Mouse (Mus musculus): Measurements from ENCODE around the gene Phc2. TPM values are rescaled to one million over a fixed set of nuclear protein-coding genes. Genes with fewer than 3 reads are reported as not detected.

Gene Phc2
- total and polyA plus RNA-seq, 3 experiments, result 34.3 to 46.3 (median 39.7) TPM

DNA sequence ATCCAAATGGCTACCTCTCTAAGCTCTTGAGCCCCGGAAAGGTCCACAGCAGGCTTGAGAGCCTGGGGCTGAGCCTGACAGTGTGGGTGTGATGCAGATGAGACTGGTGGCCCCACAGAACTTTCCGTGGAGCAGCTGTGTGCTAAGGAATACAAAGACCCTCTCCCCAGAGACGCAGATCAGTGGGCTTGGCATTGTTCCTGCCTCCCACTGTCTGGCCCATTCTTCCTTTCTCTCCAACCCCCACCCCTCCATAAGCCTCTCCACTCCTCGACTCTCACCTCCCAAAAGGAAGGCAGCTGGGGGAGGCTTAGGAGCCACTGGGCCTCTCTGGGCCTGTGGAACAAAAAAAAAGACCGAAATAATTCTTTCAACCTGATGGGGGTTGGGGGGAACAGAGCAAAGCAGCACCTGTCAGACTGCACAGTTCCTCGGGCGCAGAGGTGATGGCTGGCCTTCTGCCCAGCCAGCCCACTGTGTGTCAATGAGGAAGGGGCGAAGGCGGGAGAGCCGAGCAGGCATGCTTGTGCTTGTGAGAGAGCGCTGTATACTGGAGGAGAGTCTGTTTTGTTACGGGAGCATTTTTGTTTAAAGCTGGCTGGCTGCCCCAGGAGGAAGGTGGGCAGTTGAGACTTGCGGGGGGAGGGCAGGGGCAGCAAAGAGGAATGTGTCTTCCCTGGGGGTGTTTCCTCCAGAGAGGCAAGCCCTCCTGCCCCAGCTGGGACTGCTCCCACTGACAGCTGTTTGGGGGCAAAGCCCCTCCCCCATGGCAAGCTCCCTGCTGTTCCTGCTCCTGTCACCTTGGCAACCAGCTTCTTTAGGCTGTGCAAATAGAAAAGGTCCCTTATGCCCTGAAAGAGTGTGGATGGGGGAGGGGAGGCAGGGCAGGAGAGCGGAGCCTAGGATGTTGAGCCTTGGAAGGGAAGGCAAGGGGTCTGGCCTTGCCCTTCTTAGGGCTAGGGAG, 61.0 kb downstream of the Phc2 start:
- H3K36me3 ChIP-seq (ENCODE audit: control insufficient read depth, insufficient read depth, low read length), result no peaks in the 10 kb centered on the region
- H3K4me1 ChIP-seq (ENCODE audit: control insufficient read depth, insufficient read depth, low read length), result no peaks in the 10 kb centered on the region; the same call in 1 of the 2 replicates
- DNase-seq, result no peak
- no peak overlapping the region for H3K4me3 ChIP-seq
- TF ChIP-seq EP300 (IDR thresholded peaks at IDR 0.05; ENCODE audit: insufficient read depth, low read depth, low read length) (no peak), CTCF (IDR thresholded peaks at IDR 0.05) (no peak), POLR2A (IDR thresholded peaks at IDR 0.05; ENCODE audit: insufficient read depth, low read depth, low read length) (no peak)
- no peaks in the 10 kb centered on the region for H3K79me2 ChIP-seq (replicated peaks; ENCODE audit: control insufficient read depth, insufficient read depth, low read length)
- no peaks in the 10 kb centered on the region for H3K27me3 ChIP-seq (ENCODE audit: control insufficient read depth, insufficient read depth, low read length)
- H3K9ac ChIP-seq (ENCODE audit: low read depth, low read length), result no peak overlapping the region
- intact Hi-C loops (cut with DNase I), result loop anchor here (10.0 kb wide), 1 partner anchor 369 kb away; no protein-coding TSS in a partner anchor
- no peak overlapping the region for H3K27ac ChIP-seq
- WGBS, result 62% methylated on average over 14 of the region's 14 CpGs

DNA sequence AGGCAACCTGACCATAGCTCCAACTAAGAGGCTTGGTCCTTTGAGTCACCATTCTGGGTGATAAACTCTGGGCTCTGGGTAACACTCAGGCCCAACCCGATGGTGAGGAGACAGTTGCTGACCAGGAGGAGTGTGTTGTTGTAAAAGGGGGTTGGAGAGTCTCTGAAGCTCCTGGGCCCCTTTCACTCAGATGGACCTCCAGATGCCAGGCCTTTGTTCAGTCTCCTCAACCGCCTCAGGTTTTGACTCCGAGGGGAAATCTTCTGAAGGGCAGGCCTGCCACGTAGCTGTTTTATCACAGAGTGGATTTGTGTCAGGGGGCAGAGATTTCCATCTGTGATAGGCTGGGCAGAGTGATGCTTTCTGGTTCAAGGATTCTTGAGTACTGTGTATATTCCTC, 61.8 kb downstream of the Phc2 start:
- Histone ChIP-seq H3K36me3 (ENCODE audit: control insufficient read depth, insufficient read depth, low read length) (no peaks in the 10 kb centered on the region), H3K27ac (no peak overlapping the region), H3K79me2 (replicated peaks; ENCODE audit: control insufficient read depth, insufficient read depth, low read length) (no peaks in the 10 kb centered on the region), H3K4me1 (ENCODE audit: control insufficient read depth, insufficient read depth, low read length) (no peaks in the 10 kb centered on the region; the same call in 1 of the 2 replicates), H3K9ac (ENCODE audit: low read depth, low read length) (no peak overlapping the region), H3K27me3 (ENCODE audit: control insufficient read depth, insufficient read depth, low read length) (no peaks in the 10 kb centered on the region), H3K4me3 (no peak overlapping the region)
- 80% methylated on average over 4 of the region's 4 CpGs for WGBS
- TF ChIP-seq POLR2A (IDR thresholded peaks at IDR 0.05; ENCODE audit: insufficient read depth, low read depth, low read length), result no peak
- no peak for DNase-seq
- intact Hi-C loops (cut with DNase I), result loop anchor here (10.0 kb wide), 1 partner anchor 369 kb away; no protein-coding TSS in a partner anchor

DNA sequence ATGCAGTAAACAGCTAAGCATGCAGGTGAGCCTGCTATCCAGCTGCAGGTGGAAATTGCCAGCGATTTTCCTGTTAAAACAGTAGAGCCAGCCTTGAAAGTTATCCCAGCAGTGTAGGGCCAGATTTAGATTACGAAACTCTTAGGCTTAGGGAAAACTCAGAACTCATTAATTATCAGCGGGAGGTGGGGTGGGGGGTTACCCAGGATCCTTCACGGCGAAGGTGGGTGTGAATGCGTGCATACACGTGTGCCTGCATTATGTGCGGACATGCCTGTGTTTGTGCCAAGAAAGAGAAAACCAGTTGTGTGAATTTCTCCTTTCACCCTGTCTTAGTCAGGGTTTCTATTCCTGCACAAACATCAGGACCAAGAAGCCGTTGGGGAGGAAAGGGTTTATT, 62.2 kb downstream of the Phc2 start:
- DNase-seq, result no peak
- Histone ChIP-seq H3K4me1 (ENCODE audit: control insufficient read depth, insufficient read depth, low read length) (no peaks in the 10 kb centered on the region), H3K36me3 (ENCODE audit: control insufficient read depth, insufficient read depth, low read length) (no peaks in the 10 kb centered on the region), H3K4me3 (no peak overlapping the region), H3K27me3 (ENCODE audit: control insufficient read depth, insufficient read depth, low read length) (no peaks in the 10 kb centered on the region), H3K27ac (no peak overlapping the region), H3K79me2 (replicated peaks; ENCODE audit: control insufficient read depth, insufficient read depth, low read length) (no peaks in the 10 kb centered on the region), H3K9ac (ENCODE audit: low read depth, low read length) (no peak overlapping the region)
- 84% methylated on average over 9 of the region's 9 CpGs for WGBS
- intact Hi-C loops (cut with DNase I), result loop anchor here (10.0 kb wide), 1 partner anchor 368 kb away; no protein-coding TSS in a partner anchor
- no peak for TF ChIP-seq CTCF (IDR thresholded peaks at IDR 0.05)
- TF ChIP-seq POLR2A (IDR thresholded peaks at IDR 0.05; ENCODE audit: insufficient read depth, low read depth, low read length), result no peak
- TF ChIP-seq EP300 (IDR thresholded peaks at IDR 0.05; ENCODE audit: insufficient read depth, low read depth, low read length), result no peak

DNA sequence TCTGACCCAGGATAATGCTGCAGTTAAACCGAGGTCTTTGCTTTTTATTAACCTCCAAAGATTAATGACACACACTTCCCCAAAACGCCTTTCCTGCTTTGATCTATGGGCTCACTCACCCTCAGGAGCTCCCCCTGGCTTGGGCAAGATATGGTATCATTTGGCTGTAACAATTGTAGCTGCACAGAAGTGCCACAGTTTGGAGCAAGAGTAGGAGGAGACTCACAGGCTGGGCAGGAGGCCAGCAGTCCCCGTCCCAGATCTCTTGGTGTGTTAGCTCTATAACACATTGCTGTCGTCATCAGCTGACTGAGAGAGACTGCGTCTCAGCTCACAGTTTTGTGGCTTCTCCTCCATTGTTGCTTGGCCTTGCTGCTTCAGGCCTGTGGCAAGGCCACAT, 65.6 kb downstream of the Phc2 start:
- intact Hi-C loops (cut with DNase I), result loop anchor here (5.0 kb wide), 1 partner anchor 337 kb away; the partner anchor contains the start of gene Rnf19b
- Histone ChIP-seq H3K27ac (no peak overlapping the region), H3K4me1 (ENCODE audit: control insufficient read depth, insufficient read depth, low read length) (peaks cover 3% of the 10 kb centered on the region; the same call in 1 of the 2 replicates), H3K4me3 (no peak overlapping the region), H3K9ac (ENCODE audit: low read depth, low read length) (no peak overlapping the region), H3K79me2 (replicated peaks; ENCODE audit: control insufficient read depth, insufficient read depth, low read length) (no peaks in the 10 kb centered on the region), H3K36me3 (ENCODE audit: control insufficient read depth, insufficient read depth, low read length) (no peaks in the 10 kb centered on the region), H3K27me3 (ENCODE audit: control insufficient read depth, insufficient read depth, low read length) (no peaks in the 10 kb centered on the region)
- 14% methylated on average over 5 of the region's 5 CpGs for WGBS
- DNase-seq, result no peak
- TF ChIP-seq POLR2A (IDR thresholded peaks at IDR 0.05; ENCODE audit: insufficient read depth, low read depth, low read length) (no peak), EP300 (IDR thresholded peaks at IDR 0.05; ENCODE audit: insufficient read depth, low read depth, low read length) (no peak), CTCF (IDR thresholded peaks at IDR 0.05) (no peak)

DNA sequence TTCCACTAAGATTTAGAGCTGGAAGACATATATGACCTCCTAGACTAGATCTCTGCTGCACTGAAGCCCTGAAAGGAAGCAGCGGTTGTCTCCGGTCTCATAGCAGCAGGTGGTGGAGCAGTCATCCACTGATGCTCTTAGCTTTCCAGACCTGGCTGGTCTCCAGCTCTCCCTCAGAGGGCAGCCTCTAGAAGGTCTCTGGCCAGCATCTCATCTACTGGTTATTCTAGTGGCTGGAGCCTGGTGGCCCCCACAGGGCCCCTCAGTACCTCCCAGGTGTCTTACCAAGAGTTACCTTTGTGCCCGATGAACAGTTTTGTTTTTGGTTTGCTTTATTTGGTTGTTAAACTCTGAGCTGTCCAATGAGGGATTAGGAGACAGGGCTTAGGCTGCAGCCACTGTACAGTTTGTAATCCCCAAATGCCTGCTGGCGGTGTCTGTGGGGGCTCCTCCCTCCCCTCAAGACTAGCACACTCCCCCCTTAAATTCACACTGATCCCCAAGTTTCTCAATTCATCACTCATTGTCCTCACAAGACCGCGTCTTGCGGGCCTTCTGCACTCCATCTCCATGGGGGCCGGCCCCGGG, 66.7 kb downstream of the Phc2 start:
- Histone ChIP-seq H3K79me2 (replicated peaks; ENCODE audit: control insufficient read depth, insufficient read depth, low read length) (no peaks in the 10 kb centered on the region), H3K4me1 (ENCODE audit: control insufficient read depth, insufficient read depth, low read length) (peaks cover 3% of the 10 kb centered on the region; the same call in 1 of the 2 replicates)
- DNase-seq, result no peak

More for the DNA sequence above, 66.7 kb downstream of the Phc2 start:
- no peaks in the 10 kb centered on the region for H3K27me3 ChIP-seq (ENCODE audit: control insufficient read depth, insufficient read depth, low read length)
- no peak overlapping the region for H3K27ac ChIP-seq
- no peak overlapping the region for H3K4me3 ChIP-seq
- TF ChIP-seq CTCF (IDR thresholded peaks at IDR 0.05) (no peak), POLR2A (IDR thresholded peaks at IDR 0.05; ENCODE audit: insufficient read depth, low read depth, low read length) (no peak), EP300 (IDR thresholded peaks at IDR 0.05; ENCODE audit: insufficient read depth, low read depth, low read length) (no peak)
- no peaks in the 10 kb centered on the region for H3K36me3 ChIP-seq (ENCODE audit: control insufficient read depth, insufficient read depth, low read length)
- intact Hi-C loops (cut with DNase I), result loop anchor here (5.0 kb wide), 1 partner anchor 336 kb away; the partner anchor contains the start of gene Rnf19b
- 84% methylated on average over 9 of the region's 9 CpGs for WGBS
- no peak overlapping the region for H3K9ac ChIP-seq (ENCODE audit: low read depth, low read length)
